Comparison of ENCODE assay signal across 8 mouse cellular contexts in the genomic region with DNA sequence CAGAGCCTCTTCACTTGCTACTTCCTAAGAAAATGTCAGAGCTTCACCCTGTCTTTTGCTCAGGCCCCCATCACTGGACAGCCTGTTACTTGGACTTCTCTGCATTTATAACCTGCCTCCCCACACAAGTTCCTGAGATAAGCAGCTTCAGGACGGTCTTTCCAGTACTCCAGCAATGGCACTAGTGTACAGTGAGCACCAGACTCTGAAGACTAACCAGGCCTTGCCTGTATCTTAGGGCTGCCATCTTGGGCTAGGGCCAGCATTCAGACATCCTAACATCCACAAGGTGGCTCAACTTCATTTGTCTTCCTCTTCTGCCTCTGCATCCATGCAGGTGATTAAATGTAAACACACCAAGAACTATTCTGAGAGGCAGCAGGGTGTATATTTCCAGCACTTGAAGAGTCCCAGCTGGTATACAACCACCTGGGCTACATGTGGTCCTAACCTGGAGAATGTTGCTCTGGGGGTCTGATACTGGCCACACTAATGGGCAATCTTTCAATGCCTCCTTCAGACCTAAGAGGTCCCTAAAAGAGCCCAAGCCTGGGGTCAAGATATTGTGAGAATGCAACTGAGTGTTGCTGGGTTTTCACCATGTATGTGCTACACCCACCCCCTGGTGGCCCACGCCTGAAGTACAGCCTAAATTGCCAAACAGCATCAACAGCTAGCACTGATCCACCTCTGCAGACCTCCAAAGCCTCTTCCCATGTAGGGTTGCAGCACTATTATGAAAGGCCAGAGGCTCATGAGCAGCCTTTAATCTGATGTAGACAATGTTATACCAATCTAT. TPM values are rescaled to one million over a fixed set of nuclear protein-coding genes. Genes with fewer than 3 reads are reported as not detected.
A peak's percentile ranks its signal among the peaks of the same experiment; 100 is the strongest.
DNase-seq lines count a peak whose midpoint lies in the region; ATAC-seq lines count a peak whose summit lies in the region.

No protein-coding gene starts in this region.

- peak overlapping the region; percentile 56 for H3K27ac ChIP-seq in embryonic facial prominence, embryonic 13.5 days
- H3K27ac ChIP-seq in neural tube, embryonic 13.5 days (replicated peaks): no peak overlapping the region

- no peaks in the 10 kb centered on the region for H3K9me3 ChIP-seq in embryonic facial prominence, embryonic 13.5 days
- no peaks in the 10 kb centered on the region for H3K9me3 ChIP-seq in neural tube, embryonic 13.5 days

- H3K9ac ChIP-seq in embryonic facial prominence, embryonic 13.5 days: 0 out of 2 replicates have a peak overlapping the region, but pooled peaks have one; percentile 16
- no peak overlapping the region for H3K9ac ChIP-seq in neural tube, embryonic 13.5 days

- 8% methylated on average over 2 of the region's 2 CpGs for WGBS in embryonic facial prominence, embryonic 13.5 days
- 4% methylated on average over 2 of the region's 2 CpGs for WGBS in neural tube, embryonic 13.5 days

- peaks cover 26% of the 10 kb centered on the region for H3K4me1 ChIP-seq in embryonic facial prominence, embryonic 13.5 days
- H3K4me1 ChIP-seq in neural tube, embryonic 13.5 days (replicated peaks): peaks cover 22% of the 10 kb centered on the region

- peak; percentile 88 for DNase-seq in CD4-positive, CD25-positive, alpha-beta regulatory T cell, adult 2 months (ENCODE audit: low read depth, low spot score)
- DNase-seq in adipocyte (ENCODE audit: low spot score): peak; percentile 65
- peak; percentile 75 for DNase-seq in heart, adult 8-10 months (ENCODE audit: low spot score)
- peak; percentile 78 for DNase-seq in kidney, adult 9 months
- DNase-seq in lung, adult 18-20 months: peak; percentile 61 to 67
- peak; percentile 78 for DNase-seq in thymus, postnatal 25 days

- H3K4me3 ChIP-seq in embryonic facial prominence, embryonic 13.5 days: no peak overlapping the region
- no peak overlapping the region for H3K4me3 ChIP-seq in neural tube, embryonic 13.5 days

- no peaks in the 10 kb centered on the region for H3K27me3 ChIP-seq in embryonic facial prominence, embryonic 13.5 days
- no peaks in the 10 kb centered on the region for H3K27me3 ChIP-seq in neural tube, embryonic 13.5 days

- no peak overlapping the region for H3K4me2 ChIP-seq in embryonic facial prominence, embryonic 13.5 days
- no peak overlapping the region for H3K4me2 ChIP-seq in neural tube, embryonic 13.5 days

- peaks cover 50% of the 10 kb centered on the region for H3K36me3 ChIP-seq in embryonic facial prominence, embryonic 13.5 days
- H3K36me3 ChIP-seq in neural tube, embryonic 13.5 days: peaks cover 47% of the 10 kb centered on the region

- ATAC-seq in embryonic facial prominence, embryonic 13.5 days (ENCODE audit: insufficient number of reproducible peaks, insufficient read depth, low FRiP score, low TSS enrichment, low read depth): 0 out of 2 replicates have a peak, but pooled peaks have one; percentile 44
- ATAC-seq in neural tube, embryonic 13.5 days (ENCODE audit: low read depth): peak; percentile 52

RNA-seq across cellular contexts. Expression of gene Syngr1, which starts 14.6 kb away (rescaled TPM):
- 7.0 and 8.7 TPM in 2 replicates for polyA plus RNA-seq in embryonic facial prominence, embryonic 13.5 days (2015; fragmentation: Nextera tagmentation; extraction: Ambion mirVana)
- 100 to 1,000 TPM in 2 of 4 experiments, 10 to 100 TPM in 2; 91.7 to 111 (median 98.9) TPM for total RNA-seq in heart, adult 8-10 months (2022)
- 27.2 and 36.0 TPM in 2 replicates for polyA plus RNA-seq in neural tube, embryonic 13.5 days (2015; fragmentation: Nextera tagmentation; extraction: Ambion mirVana)

RNA-seq across cellular contexts. Expression of gene Rpl3, which starts 15.1 kb away (rescaled TPM):
- 1,097 and 1,210 TPM in 2 replicates for polyA plus RNA-seq in embryonic facial prominence, embryonic 13.5 days (2015; fragmentation: Nextera tagmentation; extraction: Ambion mirVana)
- total RNA-seq in heart, adult 8-10 months (2022): 100 to 1,000 TPM; 125 to 157 (median 135) TPM
- polyA plus RNA-seq in neural tube, embryonic 13.5 days (2015; fragmentation: Nextera tagmentation; extraction: Ambion mirVana): 597 and 620 TPM in 2 replicates

RNA-seq across cellular contexts. Expression of gene Tab1, which starts 56.4 kb away (rescaled TPM):
- polyA plus RNA-seq in embryonic facial prominence, embryonic 13.5 days (2015; fragmentation: Nextera tagmentation; extraction: Ambion mirVana): 47.7 and 48.0 TPM in 2 replicates
- total RNA-seq in heart, adult 8-10 months (2022): 10 to 100 TPM; 17.7 to 24.7 (median 23.3) TPM
- 35.9 and 38.9 TPM in 2 replicates for polyA plus RNA-seq in neural tube, embryonic 13.5 days (2015; fragmentation: Nextera tagmentation; extraction: Ambion mirVana)
